In genomic region chr7:121081350-121081749, GRCm38 (mm10) we compare ENCODE assay signal across 28 mouse cellular contexts. TPM values are rescaled to one million over a fixed set of nuclear protein-coding genes. Genes with fewer than 3 reads are reported as not detected.
"Had no signal": no experiment of that assay in that cellular context is flagged by ENCODE, and none has a peak within 500 bp of the region (broad histone marks: within the 10 kb centered on the region; RNA-seq: fewer than 3 reads in every experiment).

TSS of gene Otoa (plus strand) at chr7:121081650.

- H3K9ac ChIP-seq: embryonic facial prominence, embryonic 12.5 days; embryonic facial prominence, embryonic 13.5 days; embryonic facial prominence, embryonic 15.5 days; forebrain, embryonic 12.5 days; forebrain, embryonic 15.5 days; forebrain, postnatal 0 days had no signal

- DNase-seq: cerebellum, adult 2 months; cerebellum, adult 8-10 months; cerebellum, adult 9-10 months; cerebellum, adult 9-11 months; cerebellum, postnatal 10 days; cerebellum, postnatal 14 days; cerebellum, postnatal 25 days; cerebellum, postnatal 36 days; embryo, embryonic 11 days; forebrain, postnatal 0 days; gastrocnemius, adult 2 months; gastrocnemius, postnatal 10 days; gastrocnemius, postnatal 14 days; gastrocnemius, postnatal 25 days; gastrocnemius, postnatal 36 days; heart, adult 18-20 months; heart, adult 2 months had no signal

- H3K4me3 ChIP-seq: embryonic facial prominence, embryonic 10.5 days; embryonic facial prominence, embryonic 12.5 days; embryonic facial prominence, embryonic 13.5 days; embryonic facial prominence, embryonic 15.5 days; erythroblast, embryonic 14.5 days; forebrain, embryonic 10.5 days; forebrain, embryonic 12.5 days; forebrain, embryonic 15.5 days; gastrocnemius, adult 2 months; heart, adult 2 months had no signal

- ATAC-seq: forebrain, embryonic 14.5 days; forebrain, embryonic 15.5 days; forebrain, embryonic 16.5 days; forebrain, postnatal 0 days had no signal

- H3K27ac ChIP-seq: embryonic facial prominence, embryonic 10.5 days; embryonic facial prominence, embryonic 12.5 days; embryonic facial prominence, embryonic 13.5 days; embryonic facial prominence, embryonic 15.5 days; forebrain, embryonic 10.5 days; forebrain, embryonic 12.5 days; gastrocnemius, adult 2 months; heart, adult 2 months had no signal

- H3K4me2 ChIP-seq: embryonic facial prominence, embryonic 12.5 days; embryonic facial prominence, embryonic 13.5 days; embryonic facial prominence, embryonic 15.5 days; forebrain, embryonic 12.5 days; forebrain, embryonic 15.5 days had no signal

- H3K9me3 ChIP-seq: embryonic facial prominence, embryonic 10.5 days; embryonic facial prominence, embryonic 12.5 days; embryonic facial prominence, embryonic 13.5 days; embryonic facial prominence, embryonic 15.5 days; forebrain, embryonic 10.5 days; forebrain, embryonic 12.5 days had no signal

- H3K27me3 ChIP-seq: embryonic facial prominence, embryonic 12.5 days; embryonic facial prominence, embryonic 13.5 days; embryonic facial prominence, embryonic 15.5 days; forebrain, embryonic 12.5 days; forebrain, embryonic 15.5 days had no signal

RNA-seq across cellular contexts. Expression of gene Otoa, which starts in this region (rescaled TPM):
- polyA plus RNA-seq: embryonic facial prominence, embryonic 11.5 days; erythroblast, embryonic 14.5 days; forebrain, embryonic 15.5 days; forebrain, embryonic 16.5 days had no signal
